Mouse (Mus musculus) heart, embryonic 12.5 days (tissue): ENCODE measurements around the gene Med23. TPM values are rescaled to one million over a fixed set of nuclear protein-coding genes. Genes with fewer than 3 reads are reported as not detected.

Experiments used
- ATAC-seq: fragments of 200-750 bp; cut with Nextera tagmentation; 2 replicates; pipeline ENCODE4 v1.8.0; 2017; ENCODE audit warnings: moderate TSS enrichment, moderate library complexity; ENCODE audit not compliant: insufficient number of reproducible peaks, low FRiP score
- H3K27ac ChIP-seq: fragments of 300-500 bp; sonication (generic); 2 replicates; pipeline ENCODE4 v1.5.1; 2016; ENCODE audit warnings: mild to moderate bottlenecking, moderate library complexity; ENCODE audit not compliant: poor library complexity, severe bottlenecking
- H3K27me3 ChIP-seq: fragments of 300-500 bp; sonication (generic); replicated peaks from 2 replicates; pipeline ENCODE4 v1.6.1; 2016; ENCODE audit warnings: mild to moderate bottlenecking, moderate library complexity
- H3K36me3 ChIP-seq: fragments of 300-500 bp; sonication (generic); 2 replicates; pipeline ENCODE4 v1.6.1; 2016; ENCODE audit warnings: mild to moderate bottlenecking, moderate library complexity
- H3K4me1 ChIP-seq: fragments of 300-500 bp; sonication (generic); replicated peaks from 2 replicates; pipeline ENCODE4 v1.6.1; 2016; ENCODE audit warnings: mild to moderate bottlenecking
- H3K4me2 ChIP-seq: fragments of 300-500 bp; sonication (generic); 2 replicates; pipeline ENCODE4 v1.6.1; 2016; ENCODE audit warnings: mild to moderate bottlenecking, moderate library complexity
- H3K4me3 ChIP-seq: fragments of 300-500 bp; sonication (generic); 2 replicates; pipeline ENCODE4 v1.5.1; 2016; ENCODE audit warnings: mild to moderate bottlenecking
- H3K9ac ChIP-seq: fragments of 300-500 bp; sonication (generic); 2 replicates; pipeline ENCODE4 v1.6.1; 2016; ENCODE audit warnings: mild to moderate bottlenecking, moderate library complexity
- H3K9me3 ChIP-seq: fragments of 300-500 bp; sonication (generic); replicated peaks from 2 replicates; pipeline ENCODE4 v1.6.1; 2016; ENCODE audit warnings: mild to moderate bottlenecking, moderate library complexity
- WGBS: fragments of 180-500 bp; shearing (Covaris S2); methylation state at CpG from one replicate; pipeline ENCODE4 v1.1.7; 2016; 5-methylcytosine and 5-hydroxymethylcytosine counted together
- polyA plus RNA-seq: library from polyadenylated mRNA; unstranded; fragments of >200 nt; fragmentation: Nextera tagmentation; extraction: Ambion mirVana; gene quantifications from 2 replicates; pipeline ENCODE4 v1.2.1, GENCODE M21; 2016

The Med23 gene
- polyA plus RNA-seq, 1 experiment from 2014 or later: 15.8 TPM

- Histone ChIP-seq H3K27me3 (no peaks in the 10 kb centered on the region), H3K9ac (no peak overlapping the region), H3K27ac (no peak overlapping the region), H3K9me3 (no peaks in the 10 kb centered on the region), H3K4me1 (no peaks in the 10 kb centered on the region), H3K4me2 (no peak overlapping the region), H3K4me3 (no peak overlapping the region), H3K36me3 (peaks cover 60% of the 10 kb centered on the region)
- WGBS: 74% methylated on average over 4 of the region's 4 CpGs
- ATAC-seq: no peak
Measured at GRCm38 (mm10) chr10:24873624-24874023, 3.8 kb downstream of the Med23 start.

DNA sequence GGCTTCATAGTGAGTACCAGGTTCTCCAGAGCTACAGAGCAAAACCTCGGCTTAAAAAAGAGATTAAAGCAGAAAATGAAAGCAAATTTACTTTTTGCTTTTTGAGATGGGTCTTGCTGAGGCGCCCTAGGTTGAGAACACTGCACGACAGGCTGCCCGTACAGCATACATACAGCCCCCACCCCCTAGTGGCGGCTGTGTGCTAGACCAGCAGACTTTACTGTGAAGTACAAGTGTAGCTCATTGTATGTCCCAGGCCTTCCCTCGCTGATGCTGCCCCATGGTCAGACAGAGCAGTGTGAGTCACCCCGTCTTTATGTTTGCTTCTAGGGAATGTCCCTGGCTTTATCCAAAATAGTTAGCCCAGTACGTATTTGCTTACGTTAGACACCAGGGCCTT lies 16.2 kb downstream of the Med23 start:
- peaks cover 76% of the 10 kb centered on the region for H3K36me3 ChIP-seq
- H3K9me3 ChIP-seq: no peaks in the 10 kb centered on the region
- H3K9ac ChIP-seq: no peak overlapping the region
- WGBS: 87% methylated on average over 9 of the region's 9 CpGs
- H3K27ac ChIP-seq: no peak overlapping the region
- H3K27me3 ChIP-seq: no peaks in the 10 kb centered on the region
- no peak overlapping the region for H3K4me3 ChIP-seq
- no peak overlapping the region for H3K4me2 ChIP-seq
- ATAC-seq: no peak
- H3K4me1 ChIP-seq: no peaks in the 10 kb centered on the region

DNA sequence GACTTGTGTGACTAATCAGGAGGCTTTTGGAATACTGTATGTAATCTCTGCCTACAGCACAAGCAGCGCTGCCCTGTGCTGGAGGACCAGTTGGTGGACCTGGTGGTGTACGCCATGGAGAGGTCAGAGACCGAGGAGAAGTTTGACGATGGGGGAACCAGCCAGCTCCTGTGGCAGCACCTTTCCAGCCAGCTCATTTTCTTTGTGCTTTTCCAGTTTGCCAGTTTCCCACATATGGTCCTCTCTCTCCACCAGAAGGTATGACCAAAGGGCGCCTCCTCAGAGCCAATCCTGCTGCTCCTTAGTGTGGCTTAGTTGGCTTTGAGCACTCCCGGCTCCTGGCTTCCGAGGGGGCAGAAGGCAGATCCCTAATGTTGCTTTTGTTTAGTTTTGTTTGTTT lies 18.6 kb downstream of the Med23 start:
- 91% methylated on average over 7 of the region's 7 CpGs for WGBS
- H3K36me3 ChIP-seq: peaks cover 71% of the 10 kb centered on the region
- H3K4me3 ChIP-seq: no peak overlapping the region
- ATAC-seq: no peak
- no peak overlapping the region for H3K27ac ChIP-seq
- H3K9me3 ChIP-seq: no peaks in the 10 kb centered on the region
- no peak overlapping the region for H3K4me2 ChIP-seq
- no peak overlapping the region for H3K9ac ChIP-seq
- H3K4me1 ChIP-seq: peaks cover 3% of the 10 kb centered on the region; the same call in 1 of the 2 replicates
- no peaks in the 10 kb centered on the region for H3K27me3 ChIP-seq

GRCm38 (mm10) chr10:24895927-24896326 lies 26.1 kb downstream of the Med23 start:
- ATAC-seq: no peak
- H3K4me2 ChIP-seq: no peak overlapping the region
- H3K27me3 ChIP-seq: no peaks in the 10 kb centered on the region
- H3K4me1 ChIP-seq: peaks cover 3% of the 10 kb centered on the region; the same call in 1 of the 2 replicates
- no peak overlapping the region for H3K4me3 ChIP-seq
- H3K27ac ChIP-seq: no peak overlapping the region
- H3K9ac ChIP-seq: no peak overlapping the region
- H3K36me3 ChIP-seq: peaks cover 83% of the 10 kb centered on the region
- 86% methylated on average over 8 of the region's 8 CpGs for WGBS
- no peaks in the 10 kb centered on the region for H3K9me3 ChIP-seq

GRCm38 (mm10) chr10:24905627-24906026 lies 35.8 kb downstream of the Med23 start:
- peaks cover 94% of the 10 kb centered on the region for H3K36me3 ChIP-seq
- no peak overlapping the region for H3K4me2 ChIP-seq
- ATAC-seq: no peak
- no peaks in the 10 kb centered on the region for H3K27me3 ChIP-seq
- H3K4me3 ChIP-seq: no peak overlapping the region
- no peaks in the 10 kb centered on the region for H3K9me3 ChIP-seq
- H3K9ac ChIP-seq: no peak overlapping the region
- WGBS: 78% methylated on average over 10 of the region's 10 CpGs
- no peaks in the 10 kb centered on the region for H3K4me1 ChIP-seq
- H3K27ac ChIP-seq: no peak overlapping the region

GRCm38 (mm10) chr10:24911199-24911598 lies 41.4 kb downstream of the Med23 start:
- no peaks in the 10 kb centered on the region for H3K9me3 ChIP-seq
- 84% methylated on average over 8 of the region's 8 CpGs for WGBS
- no peak overlapping the region for H3K4me3 ChIP-seq
- H3K27ac ChIP-seq: no peak overlapping the region
- no peaks in the 10 kb centered on the region for H3K4me1 ChIP-seq
- ATAC-seq: no peak
- peaks cover 80% of the 10 kb centered on the region for H3K36me3 ChIP-seq
- H3K9ac ChIP-seq: no peak overlapping the region
- no peaks in the 10 kb centered on the region for H3K27me3 ChIP-seq
- no peak overlapping the region for H3K4me2 ChIP-seq

- Histone ChIP-seq H3K4me3 (no peak overlapping the region), H3K36me3 (peaks cover 71% of the 10 kb centered on the region), H3K27ac (no peak overlapping the region), H3K9me3 (no peaks in the 10 kb centered on the region), H3K27me3 (no peaks in the 10 kb centered on the region), H3K9ac (no peak overlapping the region), H3K4me1 (no peaks in the 10 kb centered on the region), H3K4me2 (no peak overlapping the region)
- 91% methylated on average over 14 of the region's 14 CpGs for WGBS
- no peak for ATAC-seq
Measured at GRCm38 (mm10) chr10:24912576-24912975, 42.8 kb downstream of the Med23 start.

- Histone ChIP-seq H3K36me3 (peaks cover 50% of the 10 kb centered on the region), H3K4me3 (no peak overlapping the region), H3K9me3 (no peaks in the 10 kb centered on the region), H3K4me2 (no peak overlapping the region), H3K9ac (no peak overlapping the region), H3K4me1 (no peaks in the 10 kb centered on the region), H3K27me3 (no peaks in the 10 kb centered on the region), H3K27ac (no peak overlapping the region)
- 86% methylated on average over 6 of the region's 6 CpGs for WGBS
- no peak for ATAC-seq
Measured at GRCm38 (mm10) chr10:24915486-24915885, 45.7 kb downstream of the Med23 start.

DNA sequence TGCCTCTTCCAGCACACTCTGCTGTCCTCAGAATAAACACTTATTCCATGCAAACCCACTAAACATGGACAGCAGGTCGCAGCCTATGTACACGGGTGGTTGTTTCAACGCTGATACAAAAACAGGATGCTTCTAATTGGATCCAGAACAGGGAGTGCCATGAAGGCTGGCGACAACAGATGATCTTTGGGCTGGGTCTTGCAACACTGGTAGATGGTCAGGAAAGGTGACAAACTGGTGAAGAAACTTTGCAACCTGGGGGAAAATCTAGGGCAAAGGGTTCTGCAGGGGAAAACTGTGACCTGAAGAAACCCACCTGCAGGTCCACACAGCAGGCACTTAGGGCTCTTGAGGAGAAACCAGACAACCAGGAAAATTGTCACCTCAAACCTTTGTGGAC lies 53.2 kb downstream of the Med23 start:
- Histone ChIP-seq H3K27me3 (no peaks in the 10 kb centered on the region), H3K4me1 (peaks cover 14% of the 10 kb centered on the region), H3K9ac (no peak overlapping the region), H3K4me2 (no peak overlapping the region), H3K36me3 (0 out of 2 replicates have a peak, but pooled peaks cover 7% of the 10 kb centered on the region), H3K4me3 (no peak overlapping the region), H3K27ac (no peak overlapping the region), H3K9me3 (no peaks in the 10 kb centered on the region)
- no peak for ATAC-seq
- 85% methylated on average over 4 of the region's 4 CpGs for WGBS

- WGBS: 57% methylated on average over 3 of the region's 3 CpGs
- no peak overlapping the region for H3K27ac ChIP-seq
- ATAC-seq: no peak
- no peak overlapping the region for H3K4me2 ChIP-seq
- no peaks in the 10 kb centered on the region for H3K27me3 ChIP-seq
- H3K4me1 ChIP-seq: peaks cover 17% of the 10 kb centered on the region
- no peak overlapping the region for H3K4me3 ChIP-seq
- no peaks in the 10 kb centered on the region for H3K9me3 ChIP-seq
- H3K9ac ChIP-seq: no peak overlapping the region
- H3K36me3 ChIP-seq: no peaks in the 10 kb centered on the region
Measured at GRCm38 (mm10) chr10:24924296-24924695, 54.5 kb downstream of the Med23 start.

GRCm38 (mm10) chr10:24926380-24926779 lies 56.6 kb downstream of the Med23 start:
- Histone ChIP-seq H3K4me1 (peaks cover 17% of the 10 kb centered on the region), H3K27ac (no peak overlapping the region), H3K4me3 (no peak overlapping the region), H3K4me2 (no peak overlapping the region), H3K36me3 (no peaks in the 10 kb centered on the region), H3K27me3 (no peaks in the 10 kb centered on the region), H3K9ac (no peak overlapping the region), H3K9me3 (no peaks in the 10 kb centered on the region)
- 35% methylated on average over 10 of the region's 10 CpGs for WGBS
- ATAC-seq: no peak

DNA sequence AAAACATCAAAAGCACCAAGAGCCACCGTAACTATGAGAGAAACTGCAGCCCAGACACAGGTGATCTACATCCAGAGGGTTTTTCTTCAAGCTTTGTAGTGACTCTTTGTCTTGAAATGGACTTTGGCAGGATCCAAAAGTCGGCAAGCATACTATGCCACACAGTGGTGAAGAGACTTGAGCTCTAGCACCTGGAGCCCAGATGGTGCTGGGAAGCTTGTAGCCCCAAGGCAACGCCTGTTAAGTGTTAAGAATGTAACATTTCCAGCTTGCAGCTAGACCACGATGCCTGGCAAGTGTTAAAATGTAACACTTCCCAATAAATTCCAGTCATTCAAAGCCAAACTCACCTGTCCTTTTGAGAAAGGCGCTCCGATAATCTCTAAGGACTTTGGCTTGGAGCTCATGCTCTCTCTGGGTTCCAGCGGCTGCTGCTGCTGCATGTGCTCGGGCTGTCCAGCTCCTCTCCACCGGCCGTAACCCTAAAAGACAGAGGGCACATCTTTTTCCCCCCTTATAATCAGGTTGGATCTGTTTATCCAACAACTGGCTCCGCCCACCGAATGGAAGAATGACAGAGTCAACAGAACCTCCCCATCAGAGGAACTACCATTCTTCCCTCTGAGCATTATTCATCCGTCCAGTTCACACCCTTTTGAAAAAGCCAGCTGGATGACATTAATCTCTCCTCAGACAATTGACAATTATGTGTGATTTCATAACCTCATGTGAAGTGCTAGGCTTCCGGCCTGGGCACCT lies 57.4 kb downstream of the Med23 start, which contains the start of gene Arg1:
Gene Arg1 (minus strand): TSS at position 523 of the 759 bp plus-strand sequence.
- no peaks in the 10 kb centered on the region for H3K27me3 ChIP-seq
- H3K4me3 ChIP-seq: peak within 1 kb of the TSS; percentile 26; the same call in 1 of the 2 replicates
- H3K36me3 ChIP-seq: no peaks in the 10 kb centered on the region
- peak within 1 kb of the TSS; percentile 61 for H3K4me2 ChIP-seq
- H3K4me1 ChIP-seq: peaks cover 17% of the 10 kb centered on the region
- whole genome bisulfite sequencing: 58% methylated on average over 14 of the region's 14 CpGs
- no peak within 1 kb of the TSS for H3K27ac ChIP-seq
- H3K9me3 ChIP-seq: no peaks in the 10 kb centered on the region
- no peak for ATAC-seq
- no peak within 1 kb of the TSS for H3K9ac ChIP-seq
